Mouse (Mus musculus): ENCODE results near the gene Sema4a. TPM values are rescaled to one million over a fixed set of nuclear protein-coding genes. Genes with fewer than 3 reads are reported as not detected.

The Sema4a gene
- polyA plus RNA-seq, 1 experiment from 2014 or later: 6.3 TPM

- no peak overlapping the region for H3K27ac ChIP-seq (ENCODE audit: low read depth, low read length)
- no peak overlapping the region for H3K4me2 ChIP-seq
- ATAC-seq (ENCODE audit: low FRiP score): no peak
- H3K4me3 ChIP-seq (ENCODE audit: low read depth, low read length): no peak overlapping the region
- 77% methylated on average over 2 of the region's 2 CpGs for WGBS
- H3K9ac ChIP-seq (ENCODE audit: low read length): no peak overlapping the region
- H3K9me3 ChIP-seq (ENCODE audit: control insufficient read depth, low read length): no peaks in the 10 kb centered on the region
- no peak for DNase-seq (ENCODE audit: low spot score, missing footprints)
- H3K36me3 ChIP-seq (ENCODE audit: control insufficient read depth, insufficient read depth, low read length): no peaks in the 10 kb centered on the region
- 0 out of 2 replicates have a peak, but pooled peaks cover 2% of the 10 kb centered on the region for H3K27me3 ChIP-seq (ENCODE audit: control insufficient read depth, insufficient read depth, low read length)
- peaks cover 2% of the 10 kb centered on the region; the same call in 1 of the 2 replicates for H3K4me1 ChIP-seq (ENCODE audit: control insufficient read depth, insufficient read depth, low read length)
These were observed 4.1 kb upstream of the Sema4a start for GRCm38 (mm10) chr3:88465127-88465526.

GRCm38 (mm10) chr3:88464425-88464824, 3.4 kb upstream of the Sema4a start:
- WGBS: 62% methylated on average over 3 of the region's 3 CpGs
- no peak overlapping the region for H3K4me3 ChIP-seq (ENCODE audit: low read depth, low read length)
- H3K4me2 ChIP-seq: no peak overlapping the region
- ATAC-seq (ENCODE audit: low FRiP score) (no peak), DNase-seq (ENCODE audit: low spot score, missing footprints) (no peak)
- H3K4me1 ChIP-seq (ENCODE audit: control insufficient read depth, insufficient read depth, low read length): peaks cover 2% of the 10 kb centered on the region; the same call in 1 of the 2 replicates
- H3K9me3 ChIP-seq (ENCODE audit: control insufficient read depth, low read length): no peaks in the 10 kb centered on the region
- no peaks in the 10 kb centered on the region for H3K36me3 ChIP-seq (ENCODE audit: control insufficient read depth, insufficient read depth, low read length)
- H3K27me3 ChIP-seq (ENCODE audit: control insufficient read depth, insufficient read depth, low read length): 0 out of 2 replicates have a peak, but pooled peaks cover 2% of the 10 kb centered on the region
- no peak overlapping the region for H3K9ac ChIP-seq (ENCODE audit: low read length)
- no peak overlapping the region for H3K27ac ChIP-seq (ENCODE audit: low read depth, low read length)

- H3K4me1 ChIP-seq (ENCODE audit: control insufficient read depth, insufficient read depth, low read length): peaks cover 14% of the 10 kb centered on the region
These were observed 953 bp downstream of the Sema4a start for GRCm38 (mm10) chr3:88460029-88460428.

GRCm38 (mm10) chr3:88458778-88459219, 2.2 kb downstream of the Sema4a start:
- ATAC-seq (ENCODE audit: low FRiP score): peak; percentile 80
- no peaks in the 10 kb centered on the region for H3K36me3 ChIP-seq (ENCODE audit: control insufficient read depth, insufficient read depth, low read length)
- peaks cover 14% of the 10 kb centered on the region for H3K4me1 ChIP-seq (ENCODE audit: control insufficient read depth, insufficient read depth, low read length)

More at GRCm38 (mm10) chr3:88460029-88460428, 953 bp downstream of the Sema4a start:
- Histone ChIP-seq H3K36me3 (ENCODE audit: control insufficient read depth, insufficient read depth, low read length) (no peaks in the 10 kb centered on the region), H3K9ac (ENCODE audit: low read length) (no peak overlapping the region), H3K27ac (ENCODE audit: low read depth, low read length) (no peak overlapping the region), H3K4me3 (ENCODE audit: low read depth, low read length) (no peak overlapping the region), H3K27me3 (ENCODE audit: control insufficient read depth, insufficient read depth, low read length) (0 out of 2 replicates have a peak, but pooled peaks cover 2% of the 10 kb centered on the region), H3K4me2 (no peak overlapping the region), H3K9me3 (ENCODE audit: control insufficient read depth, low read length) (no peaks in the 10 kb centered on the region)
- WGBS: 89% methylated on average over 5 of the region's 5 CpGs
- ATAC-seq (ENCODE audit: low FRiP score): no peak
- DNase-seq (ENCODE audit: low spot score, missing footprints): peak; percentile 72

GRCm38 (mm10) chr3:88456746-88457532, 4.0 kb downstream of the Sema4a start:
- Histone ChIP-seq H3K36me3 (ENCODE audit: control insufficient read depth, insufficient read depth, low read length) (no peaks in the 10 kb centered on the region), H3K4me3 (ENCODE audit: low read depth, low read length) (no peak overlapping the region), H3K4me2 (no peak overlapping the region), H3K9me3 (ENCODE audit: control insufficient read depth, low read length) (no peaks in the 10 kb centered on the region), H3K4me1 (ENCODE audit: control insufficient read depth, insufficient read depth, low read length) (peaks cover 14% of the 10 kb centered on the region), H3K27me3 (ENCODE audit: control insufficient read depth, insufficient read depth, low read length) (0 out of 2 replicates have a peak, but pooled peaks cover 2% of the 10 kb centered on the region), H3K27ac (ENCODE audit: low read depth, low read length) (no peak overlapping the region), H3K9ac (ENCODE audit: low read length) (no peak overlapping the region; the same call in 1 of the 2 replicates)
- no peak for ATAC-seq (ENCODE audit: low FRiP score)
- WGBS: 70% methylated on average over 7 of the region's 7 CpGs
- peak; percentile 53 for DNase-seq (ENCODE audit: low spot score, missing footprints)

More at GRCm38 (mm10) chr3:88458778-88459219, 2.2 kb downstream of the Sema4a start:
- under 1% methylated on average over 14 of the region's 14 CpGs for WGBS
- peak overlapping the region; percentile 57 for H3K4me2 ChIP-seq
- H3K4me3 ChIP-seq (ENCODE audit: low read depth, low read length): peak overlapping the region; percentile 38
- H3K27me3 ChIP-seq (ENCODE audit: control insufficient read depth, insufficient read depth, low read length): 0 out of 2 replicates have a peak, but pooled peaks cover 2% of the 10 kb centered on the region
- H3K9ac ChIP-seq (ENCODE audit: low read length): peak overlapping the region; percentile 62
- H3K27ac ChIP-seq (ENCODE audit: low read depth, low read length): no peak overlapping the region; the same call in 1 of the 2 replicates
- peak; percentile 92 for DNase-seq (ENCODE audit: low spot score, missing footprints)
- no peaks in the 10 kb centered on the region for H3K9me3 ChIP-seq (ENCODE audit: control insufficient read depth, low read length)

- 0 out of 2 replicates have a peak, but pooled peaks cover 2% of the 10 kb centered on the region for H3K27me3 ChIP-seq (ENCODE audit: control insufficient read depth, insufficient read depth, low read length)
- H3K9ac ChIP-seq (ENCODE audit: low read length): no peak overlapping the region
- peaks cover 14% of the 10 kb centered on the region for H3K4me1 ChIP-seq (ENCODE audit: control insufficient read depth, insufficient read depth, low read length)
- H3K4me2 ChIP-seq: no peak overlapping the region
- no peak overlapping the region for H3K4me3 ChIP-seq (ENCODE audit: low read depth, low read length)
- DNase-seq (ENCODE audit: low spot score, missing footprints): no peak
- no peaks in the 10 kb centered on the region for H3K9me3 ChIP-seq (ENCODE audit: control insufficient read depth, low read length)
- H3K27ac ChIP-seq (ENCODE audit: low read depth, low read length): no peak overlapping the region
- WGBS: 91% methylated on average over 8 of the region's 8 CpGs
- no peak for ATAC-seq (ENCODE audit: low FRiP score)
- no peaks in the 10 kb centered on the region for H3K36me3 ChIP-seq (ENCODE audit: control insufficient read depth, insufficient read depth, low read length)
These were observed 4.7 kb downstream of the Sema4a start for GRCm38 (mm10) chr3:88456313-88456712.

GRCm38 (mm10) chr3:88455588-88456264, 5.3 kb downstream of the Sema4a start:
- Histone ChIP-seq H3K4me1 (ENCODE audit: control insufficient read depth, insufficient read depth, low read length) (peaks cover 14% of the 10 kb centered on the region), H3K9me3 (ENCODE audit: control insufficient read depth, low read length) (no peaks in the 10 kb centered on the region), H3K27me3 (ENCODE audit: control insufficient read depth, insufficient read depth, low read length) (no peaks in the 10 kb centered on the region), H3K4me2 (no peak overlapping the region), H3K9ac (ENCODE audit: low read length) (no peak overlapping the region), H3K36me3 (ENCODE audit: control insufficient read depth, insufficient read depth, low read length) (no peaks in the 10 kb centered on the region), H3K27ac (ENCODE audit: low read depth, low read length) (no peak overlapping the region), H3K4me3 (ENCODE audit: low read depth, low read length) (no peak overlapping the region)
- DNase-seq (ENCODE audit: low spot score, missing footprints) (peak; percentile 68), ATAC-seq (ENCODE audit: low FRiP score) (no peak)
- WGBS: 76% methylated on average over 18 of the region's 18 CpGs

- H3K9ac ChIP-seq (ENCODE audit: low read length): no peak overlapping the region
- no peak overlapping the region for H3K4me3 ChIP-seq (ENCODE audit: low read depth, low read length)
- ATAC-seq (ENCODE audit: low FRiP score) (no peak), DNase-seq (ENCODE audit: low spot score, missing footprints) (no peak)
- WGBS: 64% methylated on average over 9 of the region's 9 CpGs
- H3K9me3 ChIP-seq (ENCODE audit: control insufficient read depth, low read length): no peaks in the 10 kb centered on the region
- no peaks in the 10 kb centered on the region for H3K27me3 ChIP-seq (ENCODE audit: control insufficient read depth, insufficient read depth, low read length)
- H3K27ac ChIP-seq (ENCODE audit: low read depth, low read length): no peak overlapping the region
- peaks cover 15% of the 10 kb centered on the region for H3K4me1 ChIP-seq (ENCODE audit: control insufficient read depth, insufficient read depth, low read length)
- H3K36me3 ChIP-seq (ENCODE audit: control insufficient read depth, insufficient read depth, low read length): no peaks in the 10 kb centered on the region
- no peak overlapping the region for H3K4me2 ChIP-seq
These were observed 6.0 kb downstream of the Sema4a start for GRCm38 (mm10) chr3:88454762-88455587.
